Mouse (Mus musculus): ENCODE measurements around the gene Padi2.

GRCm38 (mm10) chr4:140977886-140978692 is 71.9 kb downstream of the Padi2 start:
- TF ChIP-seq CTCF (IDR thresholded peaks at IDR 0.05; ENCODE audit: borderline replicate concordance, insufficient read depth, low read length) (no peak), POLR2A (IDR thresholded peaks at IDR 0.05; ENCODE audit: low read depth, low read length) (no peak)
